21 mouse cellular contexts compared by ENCODE assay signal in genomic region chr1:89478571-89479460, GRCm38 (mm10). TPM values are rescaled to one million over a fixed set of nuclear protein-coding genes. Genes with fewer than 3 reads are reported as not detected.
A peak's percentile ranks its signal among the peaks of the same experiment; 100 is the strongest.
DNase-seq lines count a peak whose midpoint lies in the region; ATAC-seq lines count a peak whose summit lies in the region.
"Had no signal": no experiment of that assay in that cellular context is flagged by ENCODE, and none has a peak within 500 bp of the region (broad histone marks: within the 10 kb centered on the region; RNA-seq: fewer than 3 reads in every experiment).

No protein-coding gene starts in this region.

- H3K36me3 ChIP-seq in heart, embryonic 16.5 days (ENCODE audit: control insufficient read depth, insufficient read depth): no peaks in the 10 kb centered on the region
- no peaks in the 10 kb centered on the region for H3K36me3 ChIP-seq in midbrain, embryonic 15.5 days (replicated peaks)
- H3K36me3 ChIP-seq: embryonic facial prominence, embryonic 12.5 days; heart, embryonic 10.5 days; intestine, embryonic 15.5 days; lung, embryonic 15.5 days; midbrain, embryonic 12.5 days had no signal

- H3K4me3 ChIP-seq in heart, embryonic 16.5 days (ENCODE audit: low read length): no peak overlapping the region
- no peak overlapping the region for H3K4me3 ChIP-seq in midbrain, embryonic 15.5 days
- H3K4me3 ChIP-seq: embryonic facial prominence, embryonic 12.5 days; heart, embryonic 10.5 days; intestine, embryonic 15.5 days; lung, embryonic 15.5 days; midbrain, embryonic 12.5 days had no signal

- H3K27ac ChIP-seq in heart, embryonic 16.5 days (ENCODE audit: low read length): no peak overlapping the region
- H3K27ac ChIP-seq in midbrain, embryonic 15.5 days: no peak overlapping the region
- H3K27ac ChIP-seq: embryonic facial prominence, embryonic 12.5 days; heart, embryonic 10.5 days; intestine, embryonic 15.5 days; liver, embryonic 14.5 days; lung, embryonic 15.5 days; midbrain, embryonic 12.5 days had no signal

- WGBS in heart, embryonic 16.5 days: 60% methylated on average over 4 of the region's 4 CpGs
- WGBS in midbrain, embryonic 15.5 days: 89% methylated on average over 4 of the region's 4 CpGs

- ATAC-seq in heart, embryonic 16.5 days (replicated peaks; ENCODE audit: extremely low read depth, insufficient read depth, low FRiP score): peak; percentile 12; the same call in 1 of the 2 replicates
- peak; percentile 40; the same call in 1 of the 2 replicates for ATAC-seq in common myeloid progenitor, adult 5-6 weeks (replicated peaks; ENCODE audit: low read depth, poor library complexity, severe bottlenecking)
- ATAC-seq in megakaryocyte progenitor cell, adult 5-6 weeks (replicated peaks; ENCODE audit: poor library complexity): peak; percentile 46
- no peak for ATAC-seq in midbrain, embryonic 15.5 days (replicated peaks)
- ATAC-seq: hindbrain, embryonic 16.5 days; intestine, embryonic 15.5 days had no signal

- no peaks in the 10 kb centered on the region for H3K27me3 ChIP-seq in heart, embryonic 16.5 days (ENCODE audit: control insufficient read depth, insufficient read depth, low read length)
- no peaks in the 10 kb centered on the region for H3K27me3 ChIP-seq in midbrain, embryonic 15.5 days (replicated peaks)
- H3K27me3 ChIP-seq: embryonic facial prominence, embryonic 12.5 days; intestine, embryonic 15.5 days; lung, embryonic 15.5 days; midbrain, embryonic 12.5 days had no signal

- peaks cover 21% of the 10 kb centered on the region for H3K4me1 ChIP-seq in heart, embryonic 16.5 days (ENCODE audit: control insufficient read depth, insufficient read depth, low read length)
- H3K4me1 ChIP-seq in midbrain, embryonic 15.5 days: peaks cover 11% of the 10 kb centered on the region

- no peak overlapping the region for H3K9ac ChIP-seq in heart, embryonic 16.5 days (ENCODE audit: low read length)
- no peak overlapping the region for H3K9ac ChIP-seq in midbrain, embryonic 15.5 days
- H3K9ac ChIP-seq: embryonic facial prominence, embryonic 12.5 days; intestine, embryonic 15.5 days; liver, embryonic 14.5 days; lung, embryonic 15.5 days; midbrain, embryonic 12.5 days had no signal

- H3K9me3 ChIP-seq in heart, embryonic 16.5 days (replicated peaks; ENCODE audit: control insufficient read depth, low read length): no peaks in the 10 kb centered on the region
- H3K9me3 ChIP-seq in midbrain, embryonic 15.5 days: no peaks in the 10 kb centered on the region
- H3K9me3 ChIP-seq: embryonic facial prominence, embryonic 12.5 days; heart, embryonic 10.5 days; intestine, embryonic 15.5 days; lung, embryonic 15.5 days; midbrain, embryonic 12.5 days had no signal

- H3K4me2 ChIP-seq in heart, embryonic 16.5 days (ENCODE audit: low read depth, low read length): no peak overlapping the region
- no peak overlapping the region for H3K4me2 ChIP-seq in midbrain, embryonic 15.5 days
- H3K4me2 ChIP-seq: embryonic facial prominence, embryonic 12.5 days; intestine, embryonic 15.5 days; lung, embryonic 15.5 days; midbrain, embryonic 12.5 days had no signal

- no peak for DNase-seq in heart, postnatal 4 days
- DNase-seq in lung, postnatal 36 days: peak; percentile 35
- no peak for DNase-seq in lung, adult 18-20 months
- no peak for DNase-seq in ovary, postnatal 10 days (ENCODE audit: low spot score)
- DNase-seq: adrenal gland, adult 2 months; cerebellum, adult 11-12 months; kidney, postnatal 4 days; spleen, adult 18-20 months; thymus, postnatal 14 days had no signal

RNA-seq across cellular contexts. Expression of gene Agap1, which starts 24.2 kb away (rescaled TPM):
- 6.2 and 7.1 TPM in 2 replicates for polyA plus RNA-seq in heart, embryonic 16.5 days (2015; fragmentation: Nextera tagmentation; extraction: Ambion mirVana)
- 10 to 100 TPM; 58.9 to 65.8 TPM for total RNA-seq in heart, postnatal 4 days (2021)
- total RNA-seq in common myeloid progenitor, adult 5-6 weeks (2017): 10.5 and 14.2 TPM in 2 replicates
- 7.8 and 9.4 TPM in 2 replicates for total RNA-seq in megakaryocyte progenitor cell, adult 5-6 weeks (2015)
- 5.8 and 6.8 TPM in 2 replicates for total RNA-seq in megakaryocyte progenitor cell, adult 5-6 weeks (2017)
- 56.9 and 63.6 TPM in 2 replicates for polyA plus RNA-seq in midbrain, embryonic 15.5 days (2015; fragmentation: Nextera tagmentation; extraction: Ambion mirVana)
- total RNA-seq: MEL had no signal
